Mouse (Mus musculus) CH12.LX (cell line): Measurements from ENCODE around the gene Slc25a16.

Experiments used
- BHLHE40 ChIP-seq: IDR thresholded peaks from 2 replicates; pipeline ENCODE4 v1.6.1; 2011; ENCODE audit warnings: mild to moderate bottlenecking, low read depth, low read length, improper control_type of control experiment
- CTCF ChIP-seq, 2 experiments: IDR thresholded peaks in 1 of 2; conservative IDR thresholded peaks in 1 of 2; 2 replicates each; pipeline ENCODE4 v1.5.1; 2011 to 2012; ENCODE audit warnings: low read depth in 2 of 2, low read length in 2 of 2, improper control_type of control experiment in 1 of 2, inconsistent platforms in 1 of 2, mild to moderate bottlenecking in 1 of 2, moderate library complexity in 1 of 2
- POLR2A ChIP-seq: IDR thresholded peaks from 2 replicates; pipeline ENCODE4 v1.6.1; 2011; ENCODE audit warnings: low read depth, mild to moderate bottlenecking, improper control_type of control experiment, low read length

DNA sequence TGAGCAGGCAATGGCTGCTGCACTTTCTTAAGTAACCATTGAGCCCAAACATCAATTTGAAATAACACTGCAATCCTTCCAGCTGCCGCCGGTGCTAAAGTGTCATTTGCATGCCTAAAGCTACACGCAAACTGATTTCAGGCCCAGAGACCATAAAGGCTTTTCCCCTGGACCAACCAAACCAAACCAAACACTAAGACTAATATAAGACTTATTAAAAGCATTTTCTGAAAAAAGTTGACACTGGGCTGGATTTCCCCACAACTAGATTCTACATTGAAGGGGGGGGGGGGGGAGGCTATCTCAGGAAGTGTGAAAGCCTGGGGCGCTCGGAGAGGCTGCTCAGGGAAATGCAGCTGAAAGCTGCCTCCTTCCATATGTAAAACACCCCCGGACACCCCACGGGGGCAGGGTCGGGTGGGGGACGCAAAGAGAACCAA is 36.5 kb upstream of the Slc25a16 start:
- peak in 1 of 2 experiments; percentile 55; a peak in 2 of 4 replicates for TF ChIP-seq CTCF (conservative IDR thresholded peaks at IDR 0.05 in 1 of 2, IDR thresholded peaks at IDR 0.05 in 1 of 2; ENCODE audit: low read depth in 2 of 2, low read length in 2 of 2)
- peak; percentile 35; the same call in 1 of the 2 replicates for TF ChIP-seq BHLHE40
- TF ChIP-seq POLR2A, result peak; percentile 39; the same call in 1 of the 2 replicates
